Mouse (Mus musculus): ENCODE data around the gene Vps29.
"Not testable (repeated sequence)": the region's sequence is repeated elsewhere in the genome, so short reads cannot be mapped to it uniquely, and the experiment has no call there.

Vps29 gene

DNA sequence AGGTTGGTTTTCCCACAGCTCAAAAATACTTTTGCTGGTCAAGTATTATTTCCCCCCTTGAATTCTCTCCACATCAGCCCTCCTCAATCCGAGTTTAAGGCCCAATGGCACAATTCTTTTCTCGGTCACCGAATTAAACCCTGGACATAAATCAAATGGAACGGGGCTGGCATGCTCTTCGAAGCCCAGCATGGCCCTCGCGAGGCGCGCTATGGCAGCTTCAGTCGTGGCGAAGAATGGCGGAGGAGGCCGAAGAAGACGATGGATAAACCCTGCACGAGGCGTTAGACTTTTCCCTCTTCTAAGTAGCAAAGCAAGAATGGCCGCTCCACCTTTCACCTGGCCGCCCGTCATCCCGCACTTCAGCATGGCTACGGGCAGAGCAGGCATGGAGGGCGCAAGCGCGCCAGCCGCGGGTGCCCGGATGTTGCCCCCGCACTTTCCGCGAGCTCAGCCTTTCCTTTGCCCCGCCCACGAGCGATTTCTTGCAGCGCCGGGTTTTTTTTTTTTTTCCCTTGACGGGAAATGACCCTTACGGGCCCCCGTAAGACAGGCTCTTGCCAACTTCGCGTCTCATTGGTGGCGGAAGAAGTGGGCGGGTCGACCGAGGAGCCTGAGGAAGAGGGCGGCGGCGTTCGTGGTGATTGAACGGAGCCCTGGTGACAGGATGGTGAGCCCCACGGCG is at the start of gene Vps29, which contains the start of gene Rad9b:
Gene Vps29 (plus strand): TSS at position 563 of the 685 bp plus-strand sequence.
Gene Rad9b (minus strand): TSS at position 427 of the 685 bp plus-strand sequence.
- peak; percentile 98 for DNase-seq (ENCODE audit: low read depth, low spot score)

DNA sequence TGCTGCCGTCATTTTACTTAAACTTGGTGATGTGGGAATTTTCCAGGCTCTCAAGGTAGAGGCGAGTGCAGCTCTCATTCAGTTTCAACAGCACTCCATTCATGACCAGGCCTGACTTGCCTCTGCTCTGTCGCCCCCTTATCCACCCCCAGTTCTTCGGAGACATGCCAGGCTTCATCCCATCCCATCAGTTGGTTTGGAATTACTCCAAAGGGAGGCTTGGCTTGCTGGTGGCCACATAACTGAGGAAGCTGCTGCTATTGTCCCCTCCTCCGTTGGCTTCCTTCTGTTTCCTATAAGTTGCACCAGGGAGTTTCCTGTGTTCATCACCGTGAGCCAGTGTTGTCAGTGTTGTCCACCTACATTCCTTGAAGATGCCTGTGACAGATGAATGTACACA is 49.6 kb upstream of the Vps29 start:
- DNase-seq (ENCODE audit: low read depth, low spot score), result no peak

DNA sequence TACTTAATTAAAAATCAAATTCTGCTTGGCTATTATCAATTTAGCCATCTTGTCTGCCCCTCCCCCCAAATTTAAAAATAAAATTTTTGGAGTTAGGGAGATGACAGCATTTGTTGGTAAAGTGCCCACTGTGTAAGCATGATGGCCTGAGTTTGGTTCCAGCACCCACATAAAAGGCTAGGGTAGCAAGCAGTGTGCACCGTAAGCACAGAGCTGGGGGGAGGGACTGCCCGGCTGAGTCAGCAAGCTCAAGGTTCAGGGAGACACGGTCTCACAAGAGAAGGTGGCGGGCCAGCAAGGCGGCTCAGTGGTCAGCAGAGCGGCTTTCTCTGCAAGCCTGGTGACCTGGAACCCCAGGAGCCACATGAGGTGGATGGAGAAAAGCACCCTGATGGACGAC is 48.7 kb upstream of the Vps29 start:
- DNase-seq (ENCODE audit: low read depth, low spot score), result no peak

DNA sequence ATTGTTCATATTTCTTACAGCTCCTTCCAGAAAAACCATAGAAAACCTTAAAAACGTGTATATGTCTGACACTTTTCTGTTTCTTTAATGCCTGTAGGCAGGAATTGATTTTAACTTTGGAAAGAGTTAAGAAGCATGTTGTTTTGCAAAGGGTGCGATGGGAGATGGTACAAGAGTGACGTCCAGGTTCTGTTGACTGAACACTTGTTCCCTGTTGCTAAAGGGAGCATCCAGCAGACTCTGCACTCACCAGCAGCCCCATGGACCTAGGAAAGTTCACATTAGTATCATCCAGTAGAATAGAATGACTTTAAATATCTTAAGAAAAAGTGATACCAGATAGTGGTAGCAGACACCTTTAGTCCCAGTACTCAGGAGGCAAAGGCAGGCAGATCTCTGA is 47.6 kb upstream of the Vps29 start:
- DNase-seq (ENCODE audit: low read depth, low spot score), result no peak

DNA sequence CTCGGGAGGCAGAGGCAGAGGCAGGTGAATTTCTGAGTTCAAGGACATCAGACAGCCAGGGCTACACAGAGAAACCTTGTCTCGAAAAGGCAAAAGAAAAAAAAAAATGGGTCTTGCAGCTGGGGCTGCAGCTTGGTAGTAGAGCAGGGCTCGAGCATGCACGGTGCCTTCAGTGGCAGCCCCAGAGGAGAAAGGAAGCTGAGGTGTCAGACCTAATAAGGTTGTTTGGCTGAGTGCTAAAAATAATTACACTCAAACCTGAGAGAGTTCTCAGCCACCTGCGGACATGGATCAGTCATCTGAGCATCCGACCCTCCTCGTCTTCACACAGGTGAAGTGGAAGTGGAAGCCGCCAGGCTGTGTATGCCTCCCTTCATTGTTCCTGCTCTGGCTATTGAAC is 43.5 kb upstream of the Vps29 start:
- DNase-seq (ENCODE audit: low read depth, low spot score), result no peak

DNA sequence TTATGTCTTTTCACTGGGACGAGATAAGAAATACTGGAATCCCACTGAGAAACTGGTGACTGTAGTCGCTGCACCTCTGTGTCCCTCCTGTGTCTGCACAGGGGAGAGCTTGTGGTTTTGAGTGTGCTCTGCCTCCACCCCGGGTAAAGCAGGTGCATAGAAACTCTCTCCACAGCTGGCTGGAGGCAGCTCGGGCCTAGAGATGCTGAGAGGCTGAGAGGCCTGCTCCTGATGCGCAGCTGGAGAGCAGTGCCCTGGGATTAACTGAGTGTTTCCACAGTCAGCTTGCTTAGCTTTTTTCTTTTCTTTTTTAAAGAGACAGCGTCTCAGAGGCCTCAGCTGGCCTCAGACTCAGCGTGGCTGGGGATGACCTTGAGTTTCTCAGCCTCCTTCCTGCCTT is 42.5 kb upstream of the Vps29 start:
- DNase-seq (ENCODE audit: low read depth, low spot score), result no peak

DNA sequence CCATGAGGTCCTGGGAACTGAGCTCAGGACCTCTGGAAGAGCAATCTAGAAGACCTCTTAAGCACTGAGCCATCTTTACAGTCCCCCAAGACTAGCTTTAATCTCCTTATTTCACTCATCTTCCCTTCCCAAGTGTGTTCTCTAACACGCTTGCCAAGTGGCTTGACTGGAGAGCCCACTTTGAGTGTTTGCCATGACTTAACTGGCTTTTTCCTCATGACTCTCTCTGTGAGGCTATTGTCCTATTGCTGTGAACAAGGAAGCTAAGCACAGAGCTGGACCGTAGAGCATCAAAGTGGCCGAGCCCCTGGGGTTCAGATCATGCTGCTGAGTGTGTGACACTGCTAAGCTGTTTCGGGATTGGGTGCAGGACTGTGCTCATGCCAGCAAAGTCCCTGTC is 41.8 kb upstream of the Vps29 start:
- no peak for DNase-seq (ENCODE audit: low read depth, low spot score)

DNA sequence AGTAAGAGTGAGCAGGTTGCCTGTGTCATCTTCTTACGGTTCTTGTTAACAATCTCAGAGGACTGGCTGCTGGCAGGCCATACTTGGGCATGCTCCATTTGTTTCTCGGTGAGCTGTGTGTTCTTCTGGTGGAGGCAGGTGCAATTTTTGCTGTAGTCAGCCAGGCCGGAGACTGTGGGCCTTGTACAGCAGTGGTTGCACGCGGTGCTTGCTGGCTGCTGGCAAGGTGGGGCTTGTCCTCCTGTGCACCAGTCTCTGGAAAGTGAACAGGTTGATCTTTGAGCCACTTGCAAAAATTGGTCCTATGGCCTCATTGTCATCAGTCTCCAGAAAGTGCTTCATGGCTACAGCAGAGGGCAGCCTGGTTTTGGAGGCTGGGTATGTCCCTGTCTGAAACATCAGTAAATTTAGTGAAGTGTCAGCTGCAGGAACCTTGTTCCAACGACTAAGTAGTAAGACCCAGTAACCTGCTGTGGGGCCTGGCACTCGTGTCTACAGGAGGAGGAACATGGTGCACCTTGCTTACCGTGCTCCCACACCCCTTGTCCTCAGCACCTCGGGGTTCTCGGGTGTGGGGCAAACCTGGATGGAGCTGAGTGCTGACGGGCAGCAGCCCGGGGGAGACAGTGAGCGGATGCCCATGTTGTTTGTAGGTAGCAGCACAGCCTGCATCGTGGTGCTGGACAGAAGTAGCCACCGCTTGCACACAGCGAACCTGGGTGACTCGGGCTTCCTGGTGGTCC is 41.1 kb upstream of the Vps29 start:
- no peak for DNase-seq (ENCODE audit: low read depth, low spot score)

DNA sequence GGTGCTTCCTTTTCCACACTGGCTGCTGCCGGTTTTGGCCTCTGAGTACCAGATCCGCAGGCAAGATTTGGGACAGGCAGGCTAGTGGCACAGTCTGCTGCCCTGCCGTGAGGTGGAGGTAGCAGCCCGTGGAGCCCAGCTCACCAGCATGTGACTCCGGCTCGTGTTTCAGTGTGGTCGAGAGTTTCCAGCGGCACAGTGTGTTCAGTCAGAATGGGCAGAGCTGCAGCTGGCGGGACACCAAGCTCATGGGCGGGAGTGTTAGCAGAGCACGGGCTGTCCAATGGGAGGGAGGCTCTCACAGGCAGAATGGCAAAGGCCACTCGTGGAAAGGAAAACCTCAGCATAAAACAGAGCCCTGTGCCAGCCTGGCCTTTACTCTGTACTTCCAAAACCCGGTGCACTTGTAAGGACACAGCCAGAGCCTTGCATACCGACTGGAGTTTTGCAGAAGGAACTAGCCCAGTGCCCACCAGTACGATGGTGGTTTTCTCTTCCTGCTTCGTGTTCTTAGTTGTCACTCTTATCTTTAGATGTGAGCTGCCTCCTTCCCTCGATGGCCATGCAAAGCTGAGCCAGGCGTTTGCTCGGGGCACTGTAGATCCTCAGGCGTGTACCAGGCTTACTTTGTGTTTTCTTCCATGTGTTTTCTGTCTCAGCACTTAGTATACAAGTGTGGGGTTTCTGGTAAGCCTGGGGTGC is 39.1 kb upstream of the Vps29 start:
- DNase-seq (ENCODE audit: low read depth, low spot score), result no peak

DNA sequence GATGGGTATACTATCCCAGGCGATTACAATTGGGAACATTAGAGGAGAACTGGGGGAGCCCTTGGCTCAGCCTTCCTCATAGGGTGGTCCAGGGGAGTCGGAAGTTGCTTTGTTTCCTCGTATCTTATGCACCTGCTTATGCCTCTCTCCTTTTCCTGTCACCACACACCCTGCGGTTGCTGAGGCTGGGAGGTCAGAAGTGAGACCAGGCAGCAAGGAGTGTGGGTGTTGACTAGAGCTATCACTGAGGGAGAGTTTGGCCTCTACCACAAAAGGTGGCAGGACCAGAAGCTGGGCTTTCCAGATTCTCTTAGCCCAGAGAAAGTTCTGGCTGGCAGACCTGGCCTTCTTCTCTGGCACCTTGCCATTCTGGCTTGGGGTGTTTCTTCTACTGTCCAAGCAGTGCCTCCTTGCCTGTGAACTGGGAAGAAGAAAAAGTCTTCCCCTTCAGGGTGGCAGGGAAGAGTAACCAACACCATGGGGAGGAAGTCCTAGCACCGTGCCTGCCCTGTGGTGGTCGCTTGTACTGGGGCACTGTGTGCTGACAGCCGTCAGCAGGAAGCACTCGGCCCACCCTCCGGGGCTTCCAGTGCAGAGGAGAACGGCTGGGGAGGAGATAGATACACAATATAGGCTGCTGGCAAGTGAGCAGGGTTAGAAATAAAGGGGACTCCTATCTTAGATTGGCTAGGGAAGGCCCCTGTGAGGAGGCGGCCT is 36.7 kb upstream of the Vps29 start:
- DNase-seq (ENCODE audit: low read depth, low spot score), result no peak

DNA sequence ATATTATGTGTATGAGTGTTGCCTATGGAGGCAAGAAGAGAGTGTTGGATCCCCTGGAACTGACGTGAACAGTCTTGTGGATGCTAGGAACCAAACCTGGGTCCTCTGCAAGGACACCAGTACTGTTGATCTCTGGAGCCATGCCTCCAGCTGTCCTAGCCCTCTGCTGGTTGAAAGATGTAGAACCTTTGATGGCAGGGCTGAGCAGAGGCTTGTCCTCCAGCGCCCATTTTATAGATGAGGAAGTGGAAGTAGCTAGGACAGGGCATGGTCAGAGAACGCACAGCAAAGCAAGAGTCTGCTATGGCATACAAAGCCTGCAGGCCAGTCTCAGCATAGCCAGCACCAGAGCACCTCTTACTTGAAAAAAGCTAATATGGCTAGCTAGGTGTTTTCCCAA is 36.1 kb upstream of the Vps29 start:
- peak; percentile 39 for DNase-seq (ENCODE audit: low read depth, low spot score)

DNA sequence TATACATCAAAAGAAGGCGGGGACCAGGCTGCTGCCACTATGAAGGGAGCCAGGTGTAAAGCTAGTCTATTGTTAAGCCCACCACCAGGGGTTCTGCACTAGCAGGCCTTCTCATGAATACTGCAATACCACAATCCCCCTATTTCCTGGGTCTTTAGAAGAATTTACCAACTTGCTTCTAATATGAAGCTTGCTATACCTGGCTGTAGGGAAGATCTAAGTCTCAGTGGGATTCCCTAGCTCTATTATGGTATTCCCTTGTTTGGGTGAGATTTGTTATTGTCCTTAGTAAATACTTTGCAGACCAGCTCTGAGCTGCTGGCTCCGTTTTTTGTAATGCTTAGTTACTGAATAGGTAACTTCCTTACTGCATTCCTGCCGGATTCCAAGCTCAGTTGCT is 35.2 kb upstream of the Vps29 start:
- not testable (repeated sequence) for DNase-seq (ENCODE audit: low read depth, low spot score)

DNA sequence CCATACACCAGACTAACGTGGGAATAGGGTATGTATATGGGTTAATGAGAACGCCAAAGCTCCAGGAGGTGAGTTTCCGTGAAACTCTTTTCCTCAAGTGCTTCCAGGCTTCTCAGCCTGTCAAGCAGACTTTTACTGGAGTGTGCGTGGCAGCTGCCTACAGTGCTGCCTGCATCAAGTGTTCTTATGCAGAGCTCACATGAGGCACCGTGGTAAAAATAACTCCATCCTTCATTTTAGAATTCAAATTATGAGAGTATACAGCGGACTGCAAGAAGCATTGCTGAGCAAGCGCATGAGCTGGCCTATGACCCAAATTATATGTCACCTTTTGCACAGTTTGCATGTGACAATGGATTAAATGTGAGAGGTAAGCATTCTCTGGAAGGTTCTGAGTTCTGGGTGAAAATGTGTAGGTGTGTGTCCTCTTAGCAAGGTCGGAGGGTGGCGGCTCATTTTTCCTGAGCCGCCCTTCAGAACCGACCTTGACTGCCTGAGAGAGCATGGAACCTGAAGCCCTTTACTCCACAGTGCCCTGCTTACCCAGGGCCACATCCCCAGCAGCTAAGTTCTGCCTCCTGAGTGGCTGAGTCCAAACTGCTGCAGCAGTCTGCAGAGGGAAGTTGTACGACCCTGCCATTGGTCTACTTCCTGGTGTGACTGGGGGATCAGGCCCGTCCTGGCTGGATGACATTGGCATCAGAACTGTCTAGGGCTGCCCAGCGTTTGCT is 34.5 kb upstream of the Vps29 start:
- DNase-seq (ENCODE audit: low read depth, low spot score), result no peak

DNA sequence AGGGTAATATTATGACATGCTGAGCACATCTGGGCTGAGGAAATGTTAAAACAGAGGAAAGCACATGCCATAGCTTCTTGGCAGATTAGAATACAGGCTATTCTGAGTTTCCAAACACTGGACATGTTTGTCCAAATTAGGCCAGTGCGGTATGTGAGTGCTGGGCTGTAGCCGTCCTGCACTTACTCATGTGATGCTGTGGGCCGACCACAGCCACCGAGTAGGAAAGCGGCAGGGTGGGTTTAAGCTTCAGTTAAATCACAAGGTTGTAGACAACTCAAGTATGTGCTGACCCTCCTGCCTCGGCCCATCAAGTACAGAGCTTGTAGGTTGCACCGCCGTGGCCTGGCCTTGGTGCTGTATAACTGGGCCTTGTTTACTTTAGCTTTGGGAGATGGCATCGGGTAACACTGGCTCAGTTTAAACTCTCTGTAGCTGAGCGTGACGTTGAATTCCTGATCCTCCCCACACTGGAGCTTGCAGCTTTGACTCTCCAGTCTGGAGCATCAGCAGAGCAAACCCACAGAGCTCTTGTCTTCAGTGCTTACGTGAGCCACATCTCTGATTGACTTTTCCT is 33.9 kb upstream of the Vps29 start:
- no peak for DNase-seq (ENCODE audit: low read depth, low spot score)

DNA sequence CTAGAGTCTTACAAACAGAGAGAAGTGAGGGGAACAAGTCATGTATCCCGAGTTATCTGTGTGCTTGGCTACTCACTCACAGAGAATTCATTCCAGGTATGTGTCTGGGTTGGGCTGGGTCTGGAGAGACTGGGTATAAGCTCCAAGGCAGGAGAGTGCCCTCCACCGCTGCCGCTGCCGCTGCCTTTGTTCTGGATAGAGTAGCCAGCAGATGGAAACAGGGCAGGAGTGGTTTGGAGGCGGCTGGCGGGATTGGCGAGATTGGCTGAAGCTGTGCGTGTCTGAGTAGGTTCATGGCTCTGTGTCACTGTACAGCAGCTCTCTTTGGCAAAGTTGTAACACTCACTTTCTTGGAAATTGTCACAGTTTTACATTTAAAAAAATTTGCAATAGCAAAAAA is 30.6 kb upstream of the Vps29 start:
- DNase-seq (ENCODE audit: low read depth, low spot score), result no peak

DNA sequence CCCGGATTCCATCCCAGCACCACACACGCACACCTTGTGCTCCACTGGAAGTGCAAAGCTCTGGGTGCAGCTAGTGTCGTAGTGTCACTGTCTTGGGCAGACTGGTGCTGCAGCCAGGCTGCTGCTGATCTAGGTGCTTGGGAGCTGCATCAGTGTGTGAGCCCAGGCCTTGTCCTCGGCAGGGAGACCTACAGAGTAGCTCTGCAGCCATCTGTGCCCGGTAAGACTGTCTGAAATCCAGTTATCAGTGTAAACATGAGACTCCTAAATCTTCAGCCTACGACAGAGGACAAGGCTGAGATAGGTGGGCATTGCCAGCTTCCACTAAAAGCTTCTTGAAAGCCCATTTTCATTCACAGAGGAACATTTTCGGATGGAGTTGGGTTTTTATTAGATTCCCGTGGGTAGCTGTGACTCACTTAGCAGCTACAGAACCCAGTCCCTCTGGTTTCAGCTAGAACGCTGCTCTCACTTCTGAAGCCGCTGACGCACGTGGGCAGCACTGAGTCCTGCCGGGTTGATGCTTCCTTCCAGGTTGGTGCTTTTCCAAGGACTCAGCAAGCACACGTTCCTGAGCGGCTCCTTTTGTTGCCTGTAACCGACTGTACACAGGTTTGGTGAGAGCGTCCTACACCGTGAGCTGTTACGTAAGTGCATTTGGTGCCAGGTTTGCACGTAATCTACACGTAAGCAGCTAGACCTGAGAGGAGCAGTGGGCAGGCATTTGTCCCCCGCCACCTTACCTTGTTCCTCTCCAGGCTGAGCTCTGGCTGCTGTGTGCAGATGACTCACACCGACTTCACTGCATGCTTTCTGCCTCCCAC is 29.3 kb upstream of the Vps29 start:
- no peak for DNase-seq (ENCODE audit: low read depth, low spot score)

DNA sequence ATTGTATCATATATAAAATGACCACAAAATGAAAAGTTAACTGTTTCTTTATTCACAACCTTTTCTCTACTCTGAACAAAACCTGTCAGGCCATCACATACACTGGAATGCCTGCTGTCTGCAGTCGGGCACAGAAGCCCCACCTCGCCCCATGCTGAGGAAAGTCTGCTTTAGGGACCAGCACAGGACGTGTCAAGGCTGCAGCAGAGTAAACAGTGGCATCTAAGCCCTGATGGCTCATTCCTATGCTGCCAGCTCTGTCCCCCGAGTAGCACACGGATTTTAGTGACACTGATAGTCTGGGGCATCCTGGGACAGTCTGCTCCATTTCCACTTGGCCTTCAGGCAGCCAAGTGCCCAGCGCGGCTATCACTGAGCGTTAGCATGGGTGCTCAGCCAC is 28.7 kb upstream of the Vps29 start:
- DNase-seq (ENCODE audit: low read depth, low spot score), result no peak

DNA sequence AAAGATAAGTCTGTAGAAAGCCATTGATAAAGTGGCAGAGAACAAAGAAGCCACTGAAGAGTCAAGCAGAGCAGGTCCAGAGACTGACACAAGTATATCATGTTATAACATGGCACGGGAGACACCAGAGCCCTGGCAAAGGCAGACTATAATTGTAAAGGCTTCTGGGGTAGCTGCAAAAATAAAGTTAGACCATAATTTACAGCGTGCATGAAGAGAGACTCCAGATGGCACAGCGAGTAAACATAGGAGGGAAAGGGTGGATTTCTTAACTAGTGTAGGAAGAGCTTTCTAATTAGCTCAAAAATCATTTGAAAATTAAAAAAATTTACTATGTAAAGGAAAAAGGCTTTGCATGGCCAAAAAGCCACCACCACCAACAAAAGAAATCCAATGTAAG is 26.9 kb upstream of the Vps29 start:
- no peak for DNase-seq (ENCODE audit: low read depth, low spot score)

DNA sequence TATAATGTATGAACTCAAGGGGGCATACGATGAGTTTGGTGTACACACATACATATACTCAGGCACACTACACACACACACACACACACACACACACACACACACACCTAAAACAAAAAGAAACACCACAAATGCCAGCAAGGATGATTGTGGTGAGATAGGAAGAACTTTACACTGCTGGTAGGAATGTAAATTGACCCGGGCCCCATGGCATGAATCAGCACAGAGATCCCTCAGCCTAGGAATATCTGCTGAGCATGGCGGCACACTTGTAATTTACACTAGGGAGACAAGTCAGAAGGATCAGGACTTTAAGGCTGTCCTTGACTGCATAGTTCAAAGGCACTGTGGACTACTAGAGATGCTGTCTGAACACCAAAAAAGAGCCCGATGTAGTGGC is 23.9 kb upstream of the Vps29 start:
- DNase-seq (ENCODE audit: low read depth, low spot score), result no peak

DNA sequence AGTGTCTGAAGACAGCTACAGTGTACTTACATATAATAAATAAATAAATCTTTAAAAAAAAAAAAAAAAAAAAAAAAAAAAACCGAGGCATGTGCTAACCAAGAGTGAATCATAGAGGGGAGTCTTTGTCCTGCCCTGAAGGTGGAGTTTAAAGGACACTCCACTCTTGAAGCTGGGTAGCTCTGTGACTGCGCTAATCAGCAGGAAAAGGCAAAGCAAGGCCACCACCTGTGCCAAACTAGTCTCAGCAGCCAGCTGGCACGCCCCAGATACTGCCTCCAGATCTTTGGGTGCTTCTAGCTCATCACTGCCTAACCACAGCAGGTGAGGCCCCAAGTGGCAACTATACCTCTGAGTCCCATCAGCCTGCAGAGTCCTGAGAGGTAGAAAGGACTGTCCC is 19.5 kb upstream of the Vps29 start:
- DNase-seq (ENCODE audit: low read depth, low spot score), result no peak

All from WW6 (cell line).